Mouse (Mus musculus): ENCODE measurements around the gene Aanat. TPM values are rescaled to one million over a fixed set of nuclear protein-coding genes. Genes with fewer than 3 reads are reported as not detected.

The Aanat gene
- polyA plus RNA-seq, 1 experiment: 0.23 TPM

- TF ChIP-seq POLR2A (IDR thresholded peaks at IDR 0.05; ENCODE audit: control insufficient read depth, low read depth, low read length) (no peak), CTCF (IDR thresholded peaks at IDR 0.05; ENCODE audit: control insufficient read depth, insufficient read depth, insufficient replicate concordance, low read depth, low read length) (no peak)
- Histone ChIP-seq H3K27me3 (ENCODE audit: control insufficient read depth, insufficient read depth, low read length) (no peaks in the 10 kb centered on the region), H3K27ac (ENCODE audit: control insufficient read depth, insufficient read depth, low read depth, low read length) (no peak overlapping the region), H3K4me1 (ENCODE audit: control insufficient read depth, insufficient read depth, low read length) (peaks cover 2% of the 10 kb centered on the region; the same call in 1 of the 2 replicates), H3K4me3 (ENCODE audit: control insufficient read depth, low read depth, low read length) (no peak overlapping the region), H3K36me3 (ENCODE audit: control insufficient read depth, insufficient read depth, low read length) (no peaks in the 10 kb centered on the region)
Measured at GRCm38 (mm10) chr11:116565283-116566041, 20.8 kb upstream of the Aanat start.

GRCm38 (mm10) chr11:116567531-116567930, 18.7 kb upstream of the Aanat start:
- Histone ChIP-seq H3K36me3 (ENCODE audit: control insufficient read depth, insufficient read depth, low read length) (no peaks in the 10 kb centered on the region), H3K27me3 (ENCODE audit: control insufficient read depth, insufficient read depth, low read length) (no peaks in the 10 kb centered on the region), H3K4me1 (ENCODE audit: control insufficient read depth, insufficient read depth, low read length) (no peaks in the 10 kb centered on the region; the same call in 1 of the 2 replicates), H3K4me3 (ENCODE audit: control insufficient read depth, low read depth, low read length) (no peak overlapping the region), H3K27ac (ENCODE audit: control insufficient read depth, insufficient read depth, low read depth, low read length) (no peak overlapping the region)
- TF ChIP-seq POLR2A (IDR thresholded peaks at IDR 0.05; ENCODE audit: control insufficient read depth, low read depth, low read length) (no peak), CTCF (IDR thresholded peaks at IDR 0.05; ENCODE audit: control insufficient read depth, insufficient read depth, insufficient replicate concordance, low read depth, low read length) (no peak)

DNA sequence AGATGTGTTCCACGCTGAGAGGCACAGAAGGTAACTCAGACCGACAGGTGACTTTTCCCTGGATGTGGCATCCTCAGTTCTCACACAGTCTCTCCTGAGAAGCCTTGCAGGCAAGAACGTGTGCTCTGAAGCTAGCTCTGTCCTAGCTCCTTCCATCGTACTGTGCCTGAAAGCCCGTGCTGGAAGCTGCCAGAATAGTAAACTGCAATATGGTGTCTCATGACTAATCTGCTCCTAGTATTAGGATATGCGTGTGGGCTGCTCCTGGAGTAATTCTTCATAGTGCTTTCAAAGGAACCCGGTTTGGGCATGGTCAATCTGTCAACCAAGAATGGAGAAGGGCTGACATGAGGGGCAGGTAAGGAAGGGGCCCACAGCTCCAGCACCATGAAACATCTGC, 15.4 kb upstream of the Aanat start:
- no peaks in the 10 kb centered on the region for H3K27me3 ChIP-seq (ENCODE audit: control insufficient read depth, insufficient read depth, low read length)
- TF ChIP-seq POLR2A (IDR thresholded peaks at IDR 0.05; ENCODE audit: control insufficient read depth, low read depth, low read length) (no peak), CTCF (IDR thresholded peaks at IDR 0.05; ENCODE audit: control insufficient read depth, insufficient read depth, insufficient replicate concordance, low read depth, low read length) (no peak)
- H3K4me3 ChIP-seq (ENCODE audit: control insufficient read depth, low read depth, low read length): no peak overlapping the region
- no peaks in the 10 kb centered on the region for H3K36me3 ChIP-seq (ENCODE audit: control insufficient read depth, insufficient read depth, low read length)
- no peak overlapping the region for H3K27ac ChIP-seq (ENCODE audit: control insufficient read depth, insufficient read depth, low read depth, low read length)
- peaks cover 12% of the 10 kb centered on the region for H3K4me1 ChIP-seq (ENCODE audit: control insufficient read depth, insufficient read depth, low read length)

DNA sequence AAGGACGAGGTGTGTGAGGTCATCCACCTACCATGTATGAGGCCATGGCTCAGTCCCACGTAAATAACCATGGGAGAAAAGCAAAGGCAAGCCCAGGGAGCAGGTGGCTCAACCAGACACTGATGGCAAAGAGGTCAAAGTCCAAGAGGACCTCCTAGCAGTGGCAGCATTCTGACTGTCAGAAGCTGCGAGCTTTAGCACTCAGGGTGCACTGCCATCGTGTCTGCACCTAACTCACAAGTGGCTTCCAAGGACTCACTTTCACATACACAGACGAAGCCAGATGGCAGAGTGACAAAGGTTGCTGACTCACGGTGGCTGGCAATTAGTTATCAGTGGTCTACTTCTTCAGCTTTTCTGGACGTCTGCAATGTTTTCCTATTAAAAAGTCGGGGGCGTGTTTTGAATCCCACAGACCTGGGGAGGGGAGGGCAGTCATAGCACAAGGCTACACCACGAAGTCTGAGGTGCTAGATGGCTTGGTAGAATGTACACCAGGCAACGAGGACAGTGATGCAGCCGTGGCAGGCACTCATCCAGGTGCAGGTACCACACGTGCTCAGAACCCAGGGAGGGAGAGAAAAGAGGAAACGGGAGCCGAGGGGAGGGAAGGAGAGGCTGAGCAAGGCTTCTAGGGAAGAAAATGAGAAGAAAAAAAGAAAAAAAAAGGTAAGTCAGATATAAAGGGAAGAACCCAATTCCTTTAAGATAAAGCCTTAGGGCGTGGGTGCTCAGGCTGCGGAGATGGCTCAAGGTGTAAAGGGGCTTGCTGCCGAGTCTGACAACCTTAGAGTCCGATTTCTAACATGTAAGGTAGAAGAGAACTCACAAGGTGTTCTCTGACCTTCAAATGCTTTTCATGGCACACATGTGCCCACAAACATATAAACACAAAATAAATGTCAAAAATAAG, 14.2 kb upstream of the Aanat start:
- Histone ChIP-seq H3K4me3 (ENCODE audit: control insufficient read depth, low read depth, low read length) (no peak overlapping the region), H3K27me3 (ENCODE audit: control insufficient read depth, insufficient read depth, low read length) (no peaks in the 10 kb centered on the region), H3K36me3 (ENCODE audit: control insufficient read depth, insufficient read depth, low read length) (no peaks in the 10 kb centered on the region), H3K4me1 (ENCODE audit: control insufficient read depth, insufficient read depth, low read length) (peaks cover 18% of the 10 kb centered on the region), H3K27ac (ENCODE audit: control insufficient read depth, insufficient read depth, low read depth, low read length) (no peak overlapping the region)
- no peak for TF ChIP-seq CTCF (IDR thresholded peaks at IDR 0.05; ENCODE audit: control insufficient read depth, insufficient read depth, insufficient replicate concordance, low read depth, low read length)
- no peak for TF ChIP-seq POLR2A (IDR thresholded peaks at IDR 0.05; ENCODE audit: control insufficient read depth, low read depth, low read length)

DNA sequence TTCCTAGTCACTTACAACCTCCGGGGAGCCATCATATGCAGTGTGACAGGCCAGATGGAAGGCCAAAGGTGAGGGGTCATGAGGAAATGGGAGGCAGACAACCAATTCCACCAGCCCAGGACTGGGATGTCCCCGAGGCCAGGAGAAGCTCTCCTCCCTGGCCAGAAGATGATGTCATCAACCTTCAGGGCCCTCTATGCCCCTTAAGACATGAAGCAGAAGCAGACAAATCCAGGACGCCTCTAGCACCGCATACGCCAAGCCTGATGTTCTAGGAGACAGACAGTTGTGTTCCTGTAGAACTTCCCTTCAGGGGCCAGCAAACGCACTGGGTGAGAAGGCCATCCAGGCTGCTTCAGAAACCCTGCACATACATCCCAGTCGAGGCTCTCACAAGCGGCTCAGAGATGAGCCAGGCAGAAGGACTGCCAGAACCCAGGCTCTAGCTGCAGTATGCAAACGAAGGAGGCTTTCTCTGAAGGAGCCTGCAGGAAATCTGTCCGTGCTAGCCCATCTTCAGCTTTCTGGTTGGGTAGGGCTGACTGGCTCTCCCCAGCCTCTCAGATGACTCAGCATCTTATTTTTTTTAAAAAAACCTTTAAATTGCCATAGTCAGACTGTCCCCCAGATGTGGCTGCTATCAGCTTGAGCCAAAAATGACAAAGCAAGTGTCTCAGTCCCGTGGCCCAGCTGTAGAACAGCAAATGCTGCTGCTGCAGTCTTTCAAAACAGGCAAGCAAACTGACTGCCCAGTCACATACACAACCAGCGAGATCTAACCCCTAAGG, 13.3 kb upstream of the Aanat start:
- Histone ChIP-seq H3K27ac (ENCODE audit: control insufficient read depth, insufficient read depth, low read depth, low read length) (no peak overlapping the region), H3K27me3 (ENCODE audit: control insufficient read depth, insufficient read depth, low read length) (no peaks in the 10 kb centered on the region), H3K4me1 (ENCODE audit: control insufficient read depth, insufficient read depth, low read length) (peaks cover 18% of the 10 kb centered on the region), H3K36me3 (ENCODE audit: control insufficient read depth, insufficient read depth, low read length) (no peaks in the 10 kb centered on the region), H3K4me3 (ENCODE audit: control insufficient read depth, low read depth, low read length) (no peak overlapping the region)
- TF ChIP-seq POLR2A (IDR thresholded peaks at IDR 0.05; ENCODE audit: control insufficient read depth, low read depth, low read length): no peak
- TF ChIP-seq CTCF (IDR thresholded peaks at IDR 0.05; ENCODE audit: control insufficient read depth, insufficient read depth, insufficient replicate concordance, low read depth, low read length): no peak

DNA sequence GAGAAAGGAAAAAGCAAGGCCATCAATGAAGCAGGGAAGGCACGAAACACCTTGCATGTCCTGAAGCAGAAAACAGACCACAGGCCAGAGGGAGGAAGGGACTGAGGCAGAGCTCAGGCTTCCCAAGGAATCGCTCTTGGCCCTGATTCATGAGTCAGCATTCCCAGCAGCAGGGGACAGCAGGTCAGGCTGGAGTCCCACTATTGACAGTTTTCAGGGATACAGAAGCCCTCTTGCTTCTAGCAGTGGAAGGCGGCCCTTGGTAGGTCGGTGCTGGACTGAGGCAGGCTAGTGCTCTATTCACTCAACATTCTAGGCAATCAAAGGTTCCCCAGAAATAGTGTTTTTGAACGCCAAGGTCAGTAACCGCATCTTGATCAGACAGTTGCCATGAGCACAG, 11.7 kb upstream of the Aanat start:
- no peak overlapping the region for H3K27ac ChIP-seq (ENCODE audit: control insufficient read depth, insufficient read depth, low read depth, low read length)
- H3K4me3 ChIP-seq (ENCODE audit: control insufficient read depth, low read depth, low read length): no peak overlapping the region
- TF ChIP-seq POLR2A (IDR thresholded peaks at IDR 0.05; ENCODE audit: control insufficient read depth, low read depth, low read length) (no peak), CTCF (IDR thresholded peaks at IDR 0.05; ENCODE audit: control insufficient read depth, insufficient read depth, insufficient replicate concordance, low read depth, low read length) (no peak)
- no peaks in the 10 kb centered on the region for H3K27me3 ChIP-seq (ENCODE audit: control insufficient read depth, insufficient read depth, low read length)
- H3K4me1 ChIP-seq (ENCODE audit: control insufficient read depth, insufficient read depth, low read length): peaks cover 18% of the 10 kb centered on the region
- no peaks in the 10 kb centered on the region; the same call in 1 of the 2 replicates for H3K36me3 ChIP-seq (ENCODE audit: control insufficient read depth, insufficient read depth, low read length)

Measured in testis, adult 2 months (tissue).